15 mouse cellular contexts compared by ENCODE assay signal in the genomic region with DNA sequence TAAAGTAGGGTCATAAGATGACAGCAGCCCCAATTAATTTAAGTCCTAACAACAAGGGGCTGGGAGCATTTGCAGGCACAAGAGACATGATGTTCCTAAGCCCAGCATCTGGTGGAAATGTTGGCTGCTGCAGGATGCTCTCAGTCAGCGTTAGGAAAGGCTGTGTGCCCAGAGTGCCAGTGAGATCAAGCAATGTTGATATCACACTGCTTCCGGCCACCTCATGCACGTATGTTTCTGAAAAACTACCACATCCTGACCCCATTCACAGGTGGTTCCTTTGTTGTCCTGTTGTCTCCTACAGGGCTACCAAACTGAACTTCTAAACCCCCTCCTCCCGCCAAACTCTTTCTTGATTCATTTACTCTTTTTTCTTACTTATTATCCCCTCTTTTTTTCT. TPM values are rescaled to one million over a fixed set of nuclear protein-coding genes. Genes with fewer than 3 reads are reported as not detected.
DNase-seq lines count a peak whose midpoint lies in the region; ATAC-seq and TF ChIP-seq lines count a peak whose summit lies in the region.
"Had no signal": no experiment of that assay in that cellular context is flagged by ENCODE, and none has a peak within 500 bp of the region (broad histone marks: within the 10 kb centered on the region; RNA-seq: fewer than 3 reads in every experiment).

No protein-coding gene starts in this region.

- peak; percentile 99 for ATAC-seq in CD4-positive, CD25-positive, alpha-beta regulatory T cell, adult 4 months
- ATAC-seq in midbrain, embryonic 14.5 days (ENCODE audit: low FRiP score, low TSS enrichment): no peak
- ATAC-seq: forebrain, postnatal 0 days; intestine, embryonic 16.5 days had no signal

- no peaks in the 10 kb centered on the region for H3K36me3 ChIP-seq in thymus, adult 2 months (ENCODE audit: control insufficient read depth, insufficient read depth, low read length)
- no peaks in the 10 kb centered on the region for H3K36me3 ChIP-seq in midbrain, embryonic 14.5 days (ENCODE audit: control insufficient read depth, insufficient read depth, low read length)
- H3K36me3 ChIP-seq: liver, embryonic 13.5 days had no signal

- H3K9me3 ChIP-seq in midbrain, embryonic 14.5 days (ENCODE audit: control insufficient read depth, low read length): no peaks in the 10 kb centered on the region
- H3K9me3 ChIP-seq: liver, embryonic 13.5 days had no signal

- H3K4me2 ChIP-seq in midbrain, embryonic 14.5 days (ENCODE audit: low read length): no peak overlapping the region
- H3K4me2 ChIP-seq: liver, embryonic 13.5 days had no signal

- no peak overlapping the region for H3K4me3 ChIP-seq in layer of hippocampus, adult 2 months
- no peak overlapping the region for H3K4me3 ChIP-seq in thymus, adult 2 months (ENCODE audit: control insufficient read depth, insufficient read depth, low read length)
- no peak overlapping the region for H3K4me3 ChIP-seq in midbrain, embryonic 14.5 days (replicated peaks; ENCODE audit: low read depth, low read length)
- H3K4me3 ChIP-seq: liver, embryonic 13.5 days had no signal

- H3K4me1 ChIP-seq in thymus, adult 2 months (replicated peaks; ENCODE audit: control insufficient read depth, insufficient read depth, low read length): peaks cover 36% of the 10 kb centered on the region
- no peaks in the 10 kb centered on the region for H3K4me1 ChIP-seq in midbrain, embryonic 14.5 days (ENCODE audit: control insufficient read depth, insufficient read depth, low read length)

- no peak for TF ChIP-seq POLR2A in thymus, adult 2 months (IDR thresholded peaks at IDR 0.05; ENCODE audit: control insufficient read depth, extremely low read depth, insufficient read depth, low read length, poor library complexity)

- no peaks in the 10 kb centered on the region for H3K27me3 ChIP-seq in thymus, adult 2 months (ENCODE audit: control insufficient read depth, insufficient read depth, low read length)
- H3K27me3 ChIP-seq in midbrain, embryonic 14.5 days (ENCODE audit: control insufficient read depth, insufficient read depth, low read length): no peaks in the 10 kb centered on the region
- H3K27me3 ChIP-seq: liver, embryonic 13.5 days had no signal

- no peak overlapping the region for H3K9ac ChIP-seq in midbrain, embryonic 14.5 days (replicated peaks; ENCODE audit: low read length)
- H3K9ac ChIP-seq: forebrain, postnatal 0 days; liver, embryonic 13.5 days had no signal

- peak overlapping the region; percentile 39; the same call in 1 of the 2 replicates for H3K27ac ChIP-seq in layer of hippocampus, adult 2 months
- peak overlapping the region; percentile 95 for H3K27ac ChIP-seq in thymus, adult 2 months (ENCODE audit: control insufficient read depth, insufficient read depth, low read length)
- H3K27ac ChIP-seq in midbrain, embryonic 14.5 days (replicated peaks; ENCODE audit: low read depth, low read length): no peak overlapping the region
- H3K27ac ChIP-seq: liver, embryonic 13.5 days had no signal

- WGBS in thymus, adult 2 months: 4% methylated on average over 4 of the region's 4 CpGs
- 77% methylated on average over 4 of the region's 4 CpGs for WGBS in midbrain, embryonic 14.5 days

- DNase-seq in layer of hippocampus, adult 2 months (ENCODE audit: low spot score in 2 of 2): peak in 1 of 2 experiments; percentile 6
- DNase-seq in layer of hippocampus, adult 9-11 months: no peak
- DNase-seq in induced T-regulatory cell, adult 2 months (ENCODE audit: low read depth): peak; percentile 86
- peak; percentile 82 for DNase-seq in thymus, adult 2 months
- no peak for DNase-seq in testis, postnatal 10 days (ENCODE audit: low spot score)
- DNase-seq in midbrain, embryonic 14.5 days: no peak
- DNase-seq in layer of hippocampus, adult 9-10 months (ENCODE audit: low spot score): no peak
- DNase-seq: adrenal gland, postnatal 36 days; forebrain, postnatal 0 days; heart, postnatal 4 days; liver, embryonic 13.5 days; lung, postnatal 4 days; right cerebral cortex, postnatal 4 days had no signal

- no peak for TF ChIP-seq CTCF in layer of hippocampus, adult 2 months (conservative IDR thresholded peaks at IDR 0.05)
- TF ChIP-seq CTCF in thymus, adult 2 months (IDR thresholded peaks at IDR 0.05; ENCODE audit: borderline replicate concordance, control insufficient read depth, extremely low read depth, insufficient read depth, low read length, poor library complexity): no peak

RNA-seq across cellular contexts. Expression of a gene that starts 25.7 kb away (rescaled TPM):
- total RNA-seq in layer of hippocampus, adult 2 months (2021): 100 to 1,000 TPM in 1 of 2 experiments, 10 to 100 TPM in 1; 96.3 to 107 TPM
- polyA plus RNA-seq in CD4-positive, CD25-positive, alpha-beta regulatory T cell, adult 4 months (2017; shearing (Covaris generic)): 10 to 100 TPM in 1 of 2 experiments, 1 to 10 TPM in 1; 9.0 to 10.5 TPM
- polyA plus RNA-seq in thymus, adult 2 months (2012; rRNA removed): 28.2 and 31.1 TPM in 2 replicates
- 6.4 and 8.8 TPM in 2 replicates for polyA plus RNA-seq in midbrain, embryonic 14.5 days (2014; fragmentation: Nextera tagmentation; extraction: Ambion mirVana)

Comparison
In these comparisons a context has a peak if more than half of its experiments do, and no peak if none do; other contexts are left out.
1. DNase-seq: peak in induced T-regulatory cell, adult 2 months (single experiment) and thymus, adult 2 months (single experiment); none in layer of hippocampus, adult 9-11 months (single experiment), testis, postnatal 10 days (single experiment), midbrain, embryonic 14.5 days (single experiment) and layer of hippocampus, adult 9-10 months (single experiment).